Mouse (Mus musculus): ENCODE data around the gene Foxo4.

The Foxo4 gene

DNA sequence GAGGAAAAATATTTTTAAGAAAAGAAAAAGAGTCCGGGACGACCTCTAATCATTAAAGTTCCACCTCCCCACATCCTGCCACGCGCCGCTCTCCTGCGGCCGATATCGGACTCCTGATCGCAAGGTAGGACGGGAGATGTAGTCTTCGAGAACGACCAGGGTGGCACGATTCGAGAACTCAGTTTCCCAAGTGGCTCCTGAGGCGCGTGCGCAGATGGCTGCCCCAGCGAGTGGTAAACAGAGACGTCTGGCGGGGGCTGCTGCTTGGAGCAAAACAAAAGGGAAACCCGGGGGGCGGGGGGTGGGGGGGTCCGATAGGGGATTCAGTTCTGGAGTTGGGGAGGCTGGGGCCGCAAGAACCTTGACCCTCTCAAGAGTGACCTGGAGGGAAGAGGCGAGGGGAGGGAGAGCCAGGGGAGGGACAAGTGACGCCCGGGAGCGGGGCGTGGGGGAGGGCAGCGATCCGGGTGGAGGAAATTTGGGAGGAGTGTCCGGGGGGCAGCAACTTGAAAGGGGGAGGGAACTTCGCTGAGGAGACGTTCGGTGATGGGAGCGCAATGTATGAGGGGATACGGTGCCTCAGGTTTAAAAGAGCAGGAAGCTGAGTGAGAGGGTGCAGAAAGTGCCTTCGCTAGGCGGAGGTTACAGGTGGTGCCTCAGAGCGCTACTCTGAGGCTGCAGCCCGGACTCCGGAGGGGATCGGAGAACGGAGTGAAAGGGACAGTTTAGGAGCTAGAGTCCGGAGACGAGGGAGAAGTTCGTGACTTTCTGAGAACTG, at the start of gene Foxo4:
Gene Foxo4 (plus strand): TSS at position 577 of the 778 bp plus-strand sequence.
- peak; percentile 96 for DNase-seq (ENCODE audit: low read depth, low spot score)

DNA sequence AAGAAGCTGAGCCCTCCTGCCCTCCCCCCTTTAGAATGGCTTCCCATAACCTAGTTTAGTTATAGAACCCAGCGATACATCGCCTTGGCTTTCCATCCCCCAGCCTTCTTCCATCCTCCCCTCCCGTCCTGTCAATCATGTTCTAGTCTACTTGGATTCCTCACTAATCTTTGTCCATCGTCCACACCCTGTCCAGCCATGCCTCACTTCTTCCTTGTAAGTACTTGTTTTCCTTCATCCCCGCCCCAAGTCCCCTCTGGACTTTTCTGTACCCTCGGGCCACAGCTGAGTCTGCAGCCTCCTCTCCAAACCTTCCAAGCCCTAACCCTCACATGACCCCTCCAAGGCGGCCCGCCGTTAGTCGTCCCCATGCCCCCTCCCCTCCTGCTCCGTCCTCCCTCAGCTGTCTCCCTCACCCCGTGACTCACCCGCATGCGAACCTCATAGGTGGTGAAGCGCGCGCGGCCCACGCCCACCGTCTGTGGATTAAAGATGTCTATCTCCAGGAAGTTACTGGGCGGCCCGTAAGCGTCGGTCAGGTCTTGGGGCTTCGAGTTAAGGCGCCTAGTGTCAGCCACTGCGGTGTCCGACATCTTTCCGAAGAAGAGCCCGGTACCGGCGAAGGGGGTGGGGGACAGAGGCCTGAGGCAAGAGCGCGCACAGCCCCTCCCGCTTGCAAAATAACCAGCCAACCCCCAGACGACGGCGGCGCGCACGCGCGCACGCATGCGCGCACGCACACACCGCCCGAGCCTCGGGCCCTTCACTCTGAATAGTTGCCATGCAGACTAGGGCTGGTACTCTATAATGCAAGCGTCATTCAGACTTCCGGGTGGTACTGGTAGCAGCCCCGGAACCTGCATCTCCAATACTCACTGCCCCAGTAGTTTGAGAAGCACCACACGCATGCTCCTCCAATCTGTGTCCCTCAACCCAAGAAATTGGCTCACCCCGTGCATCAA, 32.2 kb upstream of the Foxo4 start, which contains the start of gene Snx12:
Gene Snx12 (minus strand): TSS at position 730 of the 962 bp plus-strand sequence.
- peak; percentile 95 for DNase-seq (ENCODE audit: low read depth, low spot score)

DNA sequence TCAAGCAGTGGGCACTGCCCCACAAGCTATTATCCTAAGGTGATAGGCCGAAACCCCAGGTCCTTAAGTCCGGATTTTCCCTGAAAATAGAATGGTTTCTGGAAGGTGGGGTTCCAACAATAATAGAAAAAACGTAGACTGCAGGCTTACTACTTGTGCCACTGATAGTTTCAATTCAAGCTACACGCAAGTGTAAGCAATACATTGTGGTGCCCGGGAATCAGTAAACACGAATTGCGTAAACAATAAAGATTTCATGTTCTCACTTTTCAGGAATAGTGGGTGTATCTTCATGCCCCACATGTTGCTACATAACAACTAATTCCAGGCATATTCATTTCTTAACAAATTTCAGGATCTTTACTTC, 31.5 kb upstream of the Foxo4 start:
- no peak for DNase-seq (ENCODE audit: low read depth, low spot score)

DNA sequence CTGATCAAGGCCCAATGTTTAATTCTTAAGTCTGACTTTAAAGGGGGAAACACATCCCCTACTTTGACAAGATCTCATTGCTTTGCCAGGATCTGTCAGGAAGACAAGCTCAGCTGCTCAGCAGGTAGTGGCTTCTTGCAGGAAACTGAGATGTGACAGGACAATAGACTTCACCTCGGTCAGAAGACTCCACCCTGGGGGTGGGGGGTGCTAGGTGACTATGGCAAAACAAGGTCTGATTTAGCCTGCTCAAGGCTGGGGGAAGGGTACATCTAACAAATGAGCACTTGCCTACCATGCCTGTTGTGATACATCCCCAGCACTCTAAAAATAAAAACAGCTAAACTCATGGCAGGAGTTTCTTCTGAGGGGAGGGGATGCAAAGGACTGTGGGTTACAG, 9.3 kb upstream of the Foxo4 start:
- peak; percentile 79 for DNase-seq (ENCODE audit: low read depth, low spot score)

DNA sequence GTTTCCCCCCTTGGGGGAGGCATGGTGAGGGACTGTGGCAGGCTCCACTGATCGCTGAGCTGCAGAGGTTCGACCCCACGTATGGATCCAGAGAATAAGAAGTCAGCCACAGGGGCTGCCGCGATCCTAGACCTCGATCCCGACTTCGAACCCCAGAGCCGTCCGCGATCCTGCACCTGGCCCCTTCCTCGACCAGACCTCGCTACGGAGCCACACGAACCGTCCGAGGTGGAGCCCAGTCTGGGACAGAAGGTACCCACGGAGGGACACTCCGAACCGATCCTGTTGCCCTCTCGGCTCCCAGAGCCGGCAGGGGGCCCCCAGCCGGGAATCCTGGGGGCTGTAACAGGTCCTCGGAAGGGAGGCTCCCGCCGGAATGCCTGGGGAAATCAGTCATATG, 412 bp downstream of the Foxo4 start:
- no peak for DNase-seq (ENCODE audit: low read depth, low spot score)

DNA sequence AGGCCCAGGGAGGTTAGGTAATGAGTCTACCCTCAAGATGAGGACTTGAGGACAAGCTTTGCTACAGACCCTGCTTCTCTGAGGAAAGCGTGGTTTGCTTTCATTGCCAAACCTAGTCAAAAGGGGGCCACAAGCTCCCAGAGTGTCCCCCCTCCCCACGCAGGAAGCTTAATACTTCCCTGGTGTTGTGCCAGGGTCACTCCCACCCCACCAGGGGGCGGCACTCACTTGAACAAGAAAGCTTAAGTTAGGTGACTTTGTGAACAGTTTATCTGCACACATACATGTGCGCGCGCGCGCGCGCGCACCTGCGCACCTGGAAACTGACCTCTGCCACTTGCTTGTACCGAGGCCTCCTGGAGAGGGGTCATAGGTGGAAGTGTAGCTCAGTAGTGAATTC, 2.3 kb downstream of the Foxo4 start:
- peak; percentile 48 for DNase-seq (ENCODE audit: low read depth, low spot score)

DNA sequence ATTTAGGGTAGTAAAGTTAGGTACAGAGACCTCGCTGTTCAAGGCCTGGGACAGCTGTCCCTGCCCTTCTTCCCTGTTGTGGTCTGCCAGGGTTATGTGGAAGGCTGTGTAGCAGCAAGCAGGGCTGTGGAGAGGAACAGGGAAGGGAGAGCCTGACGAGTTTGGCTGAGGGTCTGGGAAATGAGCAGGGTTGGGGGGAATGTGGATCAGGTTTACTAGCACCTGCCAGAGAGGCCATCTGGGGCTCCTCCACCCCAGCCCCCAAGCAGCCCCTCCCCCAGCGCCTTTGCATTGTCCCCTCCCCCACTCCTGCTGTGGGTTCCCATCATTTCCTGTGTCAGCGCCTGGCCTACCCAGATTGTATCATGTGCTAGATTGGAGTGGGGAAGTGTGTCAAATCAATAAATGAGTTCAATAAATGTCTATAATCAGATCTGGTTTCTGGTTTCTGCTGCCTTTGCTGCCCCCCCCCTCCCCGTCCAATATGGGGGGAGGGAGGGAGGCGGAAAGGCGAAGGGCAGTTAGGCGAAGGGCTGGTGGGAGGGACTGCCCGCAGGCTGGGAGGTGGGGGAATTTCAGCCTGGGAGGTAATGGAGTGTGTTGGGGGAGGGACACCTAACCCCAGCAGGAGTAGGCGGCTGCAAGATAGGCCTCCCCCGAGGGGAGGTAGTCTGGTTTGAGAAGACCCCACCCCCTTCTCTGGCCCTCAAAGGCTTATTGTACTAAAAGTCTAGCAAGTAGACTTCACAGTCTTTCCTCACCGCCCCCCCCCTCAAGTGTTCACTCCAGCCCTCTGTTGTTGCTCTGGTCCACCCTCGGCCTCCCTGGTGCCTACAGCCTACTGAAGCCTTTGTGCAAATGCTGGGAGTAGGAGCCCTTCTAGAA, 6.4 kb downstream of the Foxo4 start:
- peak; percentile 88 for DNase-seq (ENCODE audit: low read depth, low spot score)

DNA sequence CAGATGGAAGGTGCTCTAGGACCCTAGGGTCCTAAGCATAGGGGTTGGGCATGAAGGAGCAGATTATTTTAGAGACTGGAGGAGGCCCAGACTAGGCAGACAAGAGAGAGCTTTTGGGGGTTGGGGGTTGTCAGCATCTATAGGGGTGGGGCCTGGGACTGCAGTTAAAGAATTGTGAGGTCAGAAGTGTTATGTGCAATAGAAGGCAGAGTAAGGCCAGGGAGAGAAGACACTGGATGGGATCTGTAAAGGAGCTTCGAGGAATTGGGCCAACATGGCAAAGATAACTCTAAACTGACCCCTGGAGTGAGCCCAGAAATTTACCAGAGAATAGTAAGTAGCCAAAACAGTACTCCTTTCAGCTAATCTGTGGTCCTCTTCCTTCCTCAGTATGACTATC, 9.6 kb downstream of the Foxo4 start, which contains the start of gene Gm614:
Gene Gm614 (minus strand): TSS at position 101 of the 400 bp plus-strand sequence.
- no peak for DNase-seq (ENCODE audit: low read depth, low spot score)

DNA sequence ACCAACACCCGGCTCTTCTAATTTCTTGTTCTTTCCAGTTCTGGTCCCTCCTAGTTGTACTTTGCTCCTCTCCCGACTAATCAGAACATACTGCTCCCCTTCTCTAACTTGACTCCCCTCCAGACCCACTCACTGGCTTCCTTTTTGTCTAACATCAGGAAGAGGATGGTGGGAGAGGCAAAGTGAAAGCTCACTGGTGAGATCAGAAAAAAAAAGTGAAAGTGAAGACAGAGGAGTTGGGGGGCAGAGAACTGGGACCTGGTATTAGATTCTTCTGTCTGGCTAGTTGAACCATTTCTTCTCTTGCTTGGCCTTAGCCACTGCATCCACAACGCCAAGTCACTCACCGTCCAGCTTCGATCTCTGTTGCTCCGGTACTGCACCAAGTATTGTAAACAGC, 12.3 kb downstream of the Foxo4 start:
- no peak for DNase-seq (ENCODE audit: low read depth, low spot score)

DNA sequence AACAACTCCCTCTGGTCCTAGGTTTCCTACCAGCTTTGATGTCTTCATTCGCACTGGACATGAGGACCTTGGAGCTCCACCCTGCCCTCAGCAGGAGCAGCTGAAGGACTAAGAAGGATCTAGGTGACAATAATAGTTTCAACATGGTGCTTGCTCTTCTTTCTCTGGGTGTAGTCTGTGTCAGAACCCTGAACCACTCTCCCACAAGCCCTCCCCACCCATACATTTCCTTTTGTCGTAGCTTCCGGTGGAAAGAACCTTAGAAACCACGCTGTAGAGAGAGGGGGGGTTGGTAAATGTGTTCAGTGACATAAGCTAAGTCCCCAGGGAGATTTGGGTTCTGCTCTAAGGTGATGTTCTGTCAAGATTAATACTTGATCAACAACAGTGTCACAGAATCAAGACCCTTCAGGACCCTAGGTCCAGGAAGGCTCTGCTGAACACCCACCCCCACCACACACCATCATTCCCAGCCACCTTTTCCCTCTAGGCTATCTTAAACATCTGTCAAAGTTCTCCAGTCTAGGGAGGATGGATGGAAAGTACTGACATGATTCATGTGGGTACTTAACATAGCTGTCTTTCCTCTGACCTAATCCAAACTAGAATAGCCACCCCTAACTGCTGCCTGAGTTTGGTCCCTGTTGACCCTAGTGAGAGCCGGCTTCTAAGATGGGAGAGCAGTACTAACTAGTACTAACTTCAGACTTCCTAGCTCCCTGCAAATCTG, 13.9 kb downstream of the Foxo4 start, which contains the start of gene Il2rg:
Gene Il2rg (minus strand): TSS at position 231 of the 730 bp plus-strand sequence.
- no peak for DNase-seq (ENCODE audit: low read depth, low spot score)

DNA sequence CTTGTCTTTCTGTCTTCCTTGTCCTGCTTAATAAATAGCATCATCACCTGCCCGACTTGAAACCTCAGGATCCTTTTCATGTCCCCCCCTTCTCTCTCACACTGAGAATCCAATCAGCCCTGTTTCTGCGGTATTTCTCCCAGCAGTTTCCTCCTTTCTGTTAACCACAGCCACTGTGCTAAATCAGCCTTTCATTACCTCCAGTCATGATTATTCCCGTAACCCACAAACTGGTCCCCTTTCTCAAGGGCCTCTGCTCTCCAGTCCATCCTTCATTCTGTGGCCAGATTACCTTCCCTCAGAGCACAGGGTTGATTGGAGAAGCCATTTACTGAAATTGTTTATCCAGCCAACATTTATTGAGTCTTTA, 14.4 kb downstream of the Foxo4 start, which contains the start of gene Gm20489:
Gene Gm20489 (minus strand): TSS at position 269 of the 370 bp plus-strand sequence.
- DNase-seq (ENCODE audit: low read depth, low spot score) = no peak

DNA sequence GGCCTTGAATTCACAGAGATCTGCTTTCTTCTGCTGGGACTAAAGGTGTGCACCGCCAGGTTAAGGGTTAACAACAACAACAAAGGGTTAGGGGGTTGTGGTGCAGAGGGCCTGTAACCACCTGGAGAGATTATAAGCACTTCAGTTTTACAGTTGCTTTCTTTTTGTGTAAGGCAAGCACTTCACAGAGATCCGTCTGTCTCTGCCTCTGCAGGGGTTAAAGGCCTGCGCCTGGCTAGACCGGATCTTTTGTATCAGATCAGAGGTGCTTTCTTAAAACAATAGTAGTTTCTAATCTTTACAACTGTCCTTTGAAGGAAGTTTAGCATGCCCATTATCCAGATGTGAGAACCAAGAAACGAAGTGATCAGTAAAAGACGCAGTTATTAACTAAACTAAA, 19.1 kb downstream of the Foxo4 start:
- DNase-seq (ENCODE audit: low read depth, low spot score) = peak; percentile 57

DNA sequence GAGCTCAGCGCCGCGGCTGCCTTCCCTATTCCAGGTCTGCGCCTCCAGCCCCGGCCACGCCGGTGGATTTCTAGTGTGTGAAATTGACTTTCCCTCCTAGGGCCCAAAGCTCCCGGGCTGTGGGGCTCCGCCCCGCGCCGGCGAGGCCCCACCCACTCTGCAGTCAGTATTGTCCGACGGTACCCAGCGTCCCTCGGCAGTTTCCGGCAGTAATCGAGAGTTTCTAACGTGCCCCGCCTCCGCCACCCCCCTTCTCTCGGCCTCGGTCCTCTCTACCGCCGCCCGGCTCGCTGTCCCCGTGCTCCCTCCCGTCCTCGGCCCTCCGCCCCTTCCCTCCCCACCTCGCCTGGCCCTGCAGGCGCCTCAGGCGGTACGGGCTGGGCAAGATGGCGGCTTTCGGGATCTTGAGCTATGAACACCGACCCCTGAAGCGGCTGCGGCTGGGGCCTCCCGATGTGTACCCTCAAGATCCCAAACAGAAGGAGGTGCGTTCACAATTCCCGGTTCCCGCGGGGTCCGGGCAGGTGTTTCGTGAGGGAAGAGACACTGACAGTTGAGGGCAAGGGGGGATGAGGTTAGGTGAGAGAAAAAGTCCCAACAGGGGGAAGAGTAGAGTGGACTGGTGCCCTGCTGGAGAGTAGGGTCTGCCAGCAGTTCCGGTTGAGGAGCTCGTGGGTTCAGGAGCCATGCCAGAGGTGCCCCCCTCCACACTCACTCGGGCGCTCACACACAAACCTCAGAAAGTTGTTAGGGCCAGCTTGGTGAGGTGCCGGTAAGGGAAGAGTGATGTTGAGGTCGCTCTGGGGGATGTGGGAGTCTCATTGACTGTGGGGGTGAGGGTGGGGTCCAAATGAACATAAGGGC, 19.8 kb downstream of the Foxo4 start, which contains the start of gene Med12:
Gene Med12 (plus strand): TSS at position 156 of the 864 bp plus-strand sequence.
- peak; percentile 85 for DNase-seq (ENCODE audit: low read depth, low spot score)

DNA sequence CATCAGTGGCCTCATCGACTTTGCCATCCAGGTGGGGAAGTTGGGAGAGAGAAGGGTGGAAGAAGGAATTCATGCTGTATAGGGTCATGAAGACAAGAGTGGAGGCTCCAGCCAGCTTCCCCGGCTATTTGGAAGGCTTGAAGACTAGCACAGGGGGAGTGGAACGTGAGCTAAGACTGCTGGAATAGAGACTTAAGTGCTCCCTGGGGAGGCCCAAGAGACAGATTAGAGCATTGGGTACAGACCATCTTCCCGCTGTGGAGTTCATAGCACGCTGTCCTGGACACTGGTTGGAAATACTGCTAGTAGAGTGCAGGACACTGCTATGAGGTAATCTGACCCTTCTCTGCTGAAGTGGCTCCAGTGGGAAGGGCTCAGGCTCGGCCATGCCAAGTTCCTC, 28.5 kb downstream of the Foxo4 start:
- no peak for DNase-seq (ENCODE audit: low read depth, low spot score)

DNA sequence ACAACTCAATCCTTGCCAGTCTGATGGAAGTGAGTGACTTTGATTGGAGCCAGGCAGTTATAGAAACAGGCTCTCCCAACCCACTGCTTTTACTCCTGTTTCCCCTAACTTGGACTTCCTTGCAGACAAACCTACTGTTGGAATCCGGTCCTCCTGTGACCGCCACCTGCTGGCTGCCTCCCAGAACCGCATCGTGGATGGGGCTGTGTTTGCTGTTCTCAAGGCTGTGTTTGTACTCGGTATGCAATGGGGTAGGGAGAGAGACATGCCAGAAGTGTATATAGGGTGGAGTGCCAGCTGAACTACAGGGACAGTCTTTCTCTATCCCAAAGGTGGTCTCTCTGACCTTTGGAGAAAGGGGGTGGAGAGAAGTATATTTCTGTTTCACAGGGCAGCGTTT, 31.2 kb downstream of the Foxo4 start:
- peak; percentile 58 for DNase-seq (ENCODE audit: low read depth, low spot score)

DNA sequence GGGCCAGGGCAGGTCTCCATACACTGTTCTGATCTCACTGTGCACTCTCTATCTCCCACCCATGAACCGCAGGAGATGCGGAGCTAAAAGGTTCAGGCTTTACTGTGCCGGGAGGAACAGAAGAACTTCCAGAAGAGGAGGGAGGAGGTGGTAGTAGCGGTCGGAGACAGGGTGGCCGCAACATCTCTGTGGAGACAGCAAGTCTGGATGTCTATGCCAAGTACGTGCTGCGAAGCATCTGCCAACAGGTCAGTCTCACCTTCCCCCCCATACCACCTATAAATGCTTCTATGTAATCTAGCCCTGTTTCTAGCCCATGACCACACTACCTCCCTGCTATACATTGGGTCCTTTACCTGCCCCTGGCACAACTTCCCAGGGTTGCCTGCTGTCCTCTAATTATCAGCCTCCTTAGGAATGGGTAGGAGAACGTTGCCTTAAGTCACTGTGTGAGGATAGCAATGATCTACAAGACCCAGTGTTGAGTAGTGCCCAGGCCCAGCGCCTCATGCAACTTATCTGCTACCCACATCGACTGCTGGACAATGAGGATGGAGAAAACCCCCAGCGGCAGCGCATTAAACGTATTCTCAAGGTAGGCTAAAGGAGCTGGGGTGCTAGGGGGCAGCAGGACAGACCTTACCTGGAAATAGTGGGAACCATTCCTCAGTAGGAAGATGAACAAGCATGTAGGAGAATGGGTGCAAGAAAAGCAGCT, 31.8 kb downstream of the Foxo4 start:
- no peak for DNase-seq (ENCODE audit: low read depth, low spot score)

DNA sequence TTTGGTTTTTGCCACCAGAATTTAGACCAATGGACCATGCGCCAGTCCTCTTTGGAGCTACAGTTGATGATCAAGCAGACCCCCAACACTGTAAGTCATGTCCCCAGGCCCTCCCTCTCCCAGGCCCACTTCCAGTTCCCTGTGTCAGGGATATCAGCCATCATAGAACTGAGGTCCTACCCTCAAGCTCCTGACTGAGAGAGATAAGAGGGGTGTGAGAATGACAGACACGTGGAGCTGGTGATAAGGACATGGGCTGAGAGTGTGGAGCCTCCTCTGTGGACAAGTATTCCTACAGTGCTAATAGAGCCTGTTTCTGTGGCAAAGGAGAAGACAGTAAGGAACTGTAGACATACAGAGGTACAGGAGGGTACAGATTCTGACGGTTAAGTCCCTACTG, 33.2 kb downstream of the Foxo4 start:
- DNase-seq (ENCODE audit: low read depth, low spot score) = no peak

DNA sequence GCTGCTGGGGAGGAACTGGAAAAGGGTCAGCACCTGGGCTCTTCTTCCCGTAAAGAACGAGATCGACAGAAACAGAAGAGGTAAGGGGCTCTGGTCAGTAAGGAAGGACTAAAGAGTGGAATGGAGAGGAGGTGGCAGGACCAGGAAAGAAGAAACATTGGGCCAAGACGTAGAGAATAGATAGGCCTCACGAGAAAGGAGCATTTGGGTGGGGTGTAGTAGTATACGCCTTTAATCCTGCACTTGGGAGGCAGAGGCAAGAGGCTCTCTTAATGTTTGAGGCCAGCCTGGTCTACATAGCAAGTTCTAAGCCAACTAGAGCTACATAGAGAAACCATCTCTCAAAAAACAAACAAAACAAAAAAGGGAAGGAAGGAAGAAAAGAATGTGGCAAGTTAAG, 34.1 kb downstream of the Foxo4 start:
- no peak for DNase-seq (ENCODE audit: low read depth, low spot score)

DNA sequence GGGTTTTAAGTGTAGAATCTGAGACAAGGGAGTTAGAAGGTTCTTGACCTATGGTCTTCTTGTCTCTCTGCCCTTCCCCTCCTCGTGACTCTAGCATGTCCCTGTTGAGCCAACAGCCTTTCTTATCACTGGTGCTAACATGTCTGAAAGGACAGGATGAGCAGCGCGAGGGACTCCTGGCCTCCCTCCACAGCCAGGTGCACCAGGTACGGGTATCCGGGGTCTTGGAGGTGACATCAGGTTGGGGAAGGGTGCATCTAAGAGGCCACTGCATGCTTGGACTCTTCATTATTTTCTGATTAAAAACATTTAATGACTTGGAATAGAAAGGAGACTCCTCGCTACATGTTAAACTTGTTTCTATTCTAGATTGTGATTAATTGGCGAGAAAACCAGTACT, 34.7 kb downstream of the Foxo4 start:
- DNase-seq (ENCODE audit: low read depth, low spot score) = no peak
